Mouse (Mus musculus) embryonic fibroblast, embryonic 13.5 days (primary cell): ENCODE measurements around the gene Atp11a.

Experiments used
- CTCF ChIP-seq: IDR thresholded peaks from 2 replicates; pipeline ENCODE4 v1.5.1; 2011; ENCODE audit warnings: mild to moderate bottlenecking, control low read depth, low read length, moderate library complexity, borderline replicate concordance; ENCODE audit not compliant: insufficient read depth
- POLR2A ChIP-seq: IDR thresholded peaks from 2 replicates; pipeline ENCODE4 v1.6.1; 2011; ENCODE audit warnings: low read depth, mild to moderate bottlenecking, control low read depth, low read length, moderate library complexity

- TF ChIP-seq CTCF (no peak), POLR2A (no peak)
Observed at GRCm38 (mm10) chr8:12719091-12719490, 37.7 kb upstream of the Atp11a start.
